Mouse (Mus musculus) forebrain, embryonic 11.5 days (tissue): ENCODE measurements at regions not wholly inside any gene's neighbourhood (a gene's known extent, or its start where the extent isn't known, plus 50 kb on each side); places are given as distances from the start of the nearest gene placed in this dataset.

Experiments used
- ATAC-seq: fragments of 200-750 bp; cut with Nextera tagmentation; replicated peaks from 2 replicates; pipeline ENCODE4 v1.8.0; 2017; ENCODE audit warnings: moderate TSS enrichment; ENCODE audit not compliant: low FRiP score
- DNase-seq: peaks from one replicate; pipeline ENCODE4 v3.0.0-alpha.2; 2017; ENCODE audit warnings: low spot score
- H3K27ac ChIP-seq: fragments of 300-500 bp; sonication (generic); 2 replicates; pipeline ENCODE4 v1.5.1; 2014; ENCODE audit warnings: low read depth, low read length
- H3K27me3 ChIP-seq: fragments of 300-500 bp; sonication (generic); 2 replicates; pipeline ENCODE4 v1.6.1; 2014; ENCODE audit warnings: mild to moderate bottlenecking, low read length, mixed read lengths; ENCODE audit not compliant: control insufficient read depth, insufficient read depth
- H3K36me3 ChIP-seq: fragments of 300-500 bp; sonication (generic); 2 replicates; pipeline ENCODE4 v1.6.1; 2014; ENCODE audit warnings: mild to moderate bottlenecking, low read length, moderate library complexity, mixed read lengths; ENCODE audit not compliant: control insufficient read depth, insufficient read depth
- H3K4me1 ChIP-seq: fragments of 300-500 bp; sonication (generic); replicated peaks from 2 replicates; pipeline ENCODE4 v1.6.1; 2014; ENCODE audit warnings: low read length, mixed read lengths; ENCODE audit not compliant: control insufficient read depth, insufficient read depth
- H3K4me2 ChIP-seq: fragments of 300-500 bp; sonication (generic); 2 replicates; pipeline ENCODE4 v1.6.1; 2014; ENCODE audit warnings: low read depth, mild to moderate bottlenecking, low read length, moderate library complexity, mixed read lengths; ENCODE audit not compliant: severe bottlenecking
- H3K4me3 ChIP-seq: fragments of 300-500 bp; sonication (generic); 2 replicates; pipeline ENCODE4 v1.5.1; 2014; ENCODE audit warnings: low read depth, low read length
- H3K9ac ChIP-seq: fragments of 300-500 bp; sonication (generic); 2 replicates; pipeline ENCODE4 v1.6.1; 2014; ENCODE audit warnings: low read length
- H3K9me3 ChIP-seq: fragments of 300-500 bp; sonication (generic); 2 replicates; pipeline ENCODE4 v1.6.1; 2016; ENCODE audit warnings: low read length, mixed read lengths; ENCODE audit not compliant: control insufficient read depth
- WGBS: fragments of 180-500 bp; shearing (Covaris S2); extraction: QIAGEN DNeasy Blood & Tissue Kit; methylation state at CpG from one replicate; pipeline ENCODE4 v1.1.7; 2014; 5-methylcytosine and 5-hydroxymethylcytosine counted together

DNA sequence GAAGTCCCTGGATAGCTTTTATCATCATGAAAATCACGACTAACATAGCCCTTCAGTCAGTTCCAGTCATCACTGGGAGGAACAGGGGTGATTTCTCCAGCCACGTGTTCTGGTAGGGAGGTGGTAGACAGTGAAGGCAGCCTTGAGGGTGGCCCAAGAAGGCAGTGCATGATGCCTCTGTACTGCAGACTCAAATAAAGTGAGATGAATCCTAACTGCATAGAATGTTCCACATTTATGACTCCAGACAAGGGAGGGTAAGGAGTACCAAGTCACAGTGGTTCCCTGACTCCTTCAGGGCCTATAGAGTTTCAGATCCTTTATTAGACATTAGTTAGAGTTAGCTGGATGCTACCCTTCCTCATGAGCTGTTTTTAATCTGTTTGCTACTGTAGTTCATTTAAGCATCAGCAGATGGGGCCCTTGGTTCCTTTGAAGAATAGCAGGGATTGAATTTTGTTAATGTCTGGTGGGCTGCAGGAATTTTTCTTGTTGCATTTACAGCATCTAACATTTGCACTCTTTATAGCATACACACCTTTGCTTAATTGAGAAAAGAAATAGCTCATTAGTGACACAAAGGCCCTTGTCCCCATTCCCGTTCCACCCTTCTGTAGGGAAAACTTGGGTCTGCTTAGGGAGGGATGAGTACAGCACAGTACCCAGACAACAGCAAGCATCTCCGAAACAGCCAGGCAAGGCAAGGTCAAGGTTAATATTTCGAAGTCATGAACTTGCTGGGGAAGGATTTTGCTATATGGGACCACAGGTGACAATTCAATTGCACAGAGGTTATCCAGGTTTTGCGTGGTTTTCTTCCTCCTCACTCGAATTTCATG is 359.0 kb upstream of the Pkn2 start:
- no peaks in the 10 kb centered on the region for H3K27me3 ChIP-seq
- H3K4me1 ChIP-seq: no peaks in the 10 kb centered on the region
- H3K4me3 ChIP-seq: no peak overlapping the region
- no peak overlapping the region for H3K9ac ChIP-seq
- WGBS: 75% methylated on average over 7 of the region's 7 CpGs
- no peak overlapping the region for H3K27ac ChIP-seq
- H3K9me3 ChIP-seq: no peaks in the 10 kb centered on the region
- H3K36me3 ChIP-seq: no peaks in the 10 kb centered on the region
- no peak overlapping the region for H3K4me2 ChIP-seq
- no peak for DNase-seq
- ATAC-seq: peak; percentile 27; the same call in 1 of the 2 replicates

GRCm38 (mm10) chr3:143238546-143238945 is 356.7 kb upstream of the Pkn2 start:
- 88% methylated on average over 6 of the region's 6 CpGs for WGBS

GRCm38 (mm10) chr3:143223999-143224729 is 342.4 kb upstream of the Pkn2 start:
- Histone ChIP-seq H3K27me3 (no peaks in the 10 kb centered on the region), H3K4me2 (no peak overlapping the region), H3K4me3 (no peak overlapping the region), H3K27ac (no peak overlapping the region), H3K9ac (no peak overlapping the region), H3K4me1 (no peaks in the 10 kb centered on the region), H3K9me3 (no peaks in the 10 kb centered on the region), H3K36me3 (no peaks in the 10 kb centered on the region)
- 90% methylated on average over 6 of the region's 6 CpGs for WGBS
- DNase-seq (no peak), ATAC-seq (no peak)

More at GRCm38 (mm10) chr3:143238546-143238945, 356.7 kb upstream of the Pkn2 start:
- H3K4me1 ChIP-seq: no peaks in the 10 kb centered on the region
- ATAC-seq (no peak), DNase-seq (no peak)
- H3K9me3 ChIP-seq: no peaks in the 10 kb centered on the region
- no peak overlapping the region for H3K4me2 ChIP-seq
- no peak overlapping the region for H3K9ac ChIP-seq
- no peaks in the 10 kb centered on the region for H3K27me3 ChIP-seq
- no peak overlapping the region for H3K4me3 ChIP-seq
- no peaks in the 10 kb centered on the region for H3K36me3 ChIP-seq
- H3K27ac ChIP-seq: no peak overlapping the region

DNA sequence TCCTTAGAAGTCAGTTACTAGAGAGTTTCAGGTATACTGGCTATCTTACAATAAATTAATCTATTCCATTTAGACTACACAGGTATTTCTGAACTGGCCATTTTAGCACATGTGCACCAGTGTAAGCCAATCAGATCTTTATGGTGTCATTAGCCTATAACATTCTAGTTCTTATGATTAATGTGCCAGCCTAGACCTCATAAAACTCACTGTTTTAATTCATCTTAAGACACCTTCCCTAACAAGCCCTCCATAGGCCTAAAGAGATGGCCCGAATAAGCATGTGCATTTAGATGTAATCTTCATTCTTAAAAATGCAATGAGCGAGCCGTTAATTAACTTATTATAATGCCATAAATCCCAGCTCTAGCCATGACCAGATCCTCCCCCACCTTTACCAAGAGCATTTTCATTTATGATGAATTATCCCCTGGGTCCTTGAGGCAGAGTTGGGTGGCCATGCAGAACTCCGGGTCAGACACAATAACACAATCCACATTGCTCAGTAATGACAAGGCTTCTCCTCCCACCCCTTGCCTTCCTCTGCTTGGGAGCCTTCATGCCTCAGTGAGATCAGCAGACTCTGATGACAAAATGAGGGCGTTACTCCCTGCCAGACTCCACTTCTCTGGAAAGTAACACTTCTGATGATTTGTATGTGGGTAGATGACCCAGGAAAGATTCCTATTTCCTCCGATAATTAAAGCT is 311.6 kb upstream of the Pkn2 start:
- Histone ChIP-seq H3K9me3 (no peaks in the 10 kb centered on the region), H3K36me3 (no peaks in the 10 kb centered on the region), H3K4me2 (no peak overlapping the region), H3K9ac (no peak overlapping the region), H3K4me1 (no peaks in the 10 kb centered on the region), H3K4me3 (no peak overlapping the region), H3K27ac (no peak overlapping the region), H3K27me3 (no peaks in the 10 kb centered on the region)
- ATAC-seq: no peak
- 82% methylated on average over 6 of the region's 6 CpGs for WGBS
- DNase-seq: no peak

DNA sequence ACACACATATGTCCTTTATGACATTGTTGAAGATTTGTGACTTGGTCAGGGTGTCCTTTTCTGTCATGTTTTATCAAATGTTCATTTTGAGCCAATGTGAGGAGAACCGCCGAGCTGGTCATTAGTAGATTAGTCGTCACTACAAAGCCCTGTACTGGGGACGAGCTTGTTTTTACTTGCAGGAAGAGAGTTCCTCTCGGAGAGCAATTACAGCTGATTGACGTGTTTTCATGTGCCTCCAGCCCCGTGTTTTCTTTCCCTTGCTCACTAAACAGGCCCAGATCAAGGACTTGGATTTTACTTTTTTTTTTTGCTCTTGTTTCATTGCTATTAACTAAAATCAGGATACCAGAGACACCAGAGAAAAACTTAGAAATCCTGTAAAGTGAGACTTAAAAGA is 307.1 kb upstream of the Pkn2 start:
- H3K27ac ChIP-seq: no peak overlapping the region
- 53% methylated on average over 7 of the region's 7 CpGs for WGBS
- no peak overlapping the region for H3K9ac ChIP-seq
- H3K4me2 ChIP-seq: no peak overlapping the region
- DNase-seq (no peak), ATAC-seq (no peak)
- H3K36me3 ChIP-seq: no peaks in the 10 kb centered on the region
- no peaks in the 10 kb centered on the region for H3K27me3 ChIP-seq
- no peaks in the 10 kb centered on the region for H3K4me1 ChIP-seq
- H3K9me3 ChIP-seq: no peaks in the 10 kb centered on the region
- H3K4me3 ChIP-seq: no peak overlapping the region

- H3K36me3 ChIP-seq: no peaks in the 10 kb centered on the region
- no peak for DNase-seq
- no peaks in the 10 kb centered on the region for H3K4me1 ChIP-seq
- ATAC-seq: no peak
- H3K9ac ChIP-seq: no peak overlapping the region
- WGBS: 85% methylated on average over 4 of the region's 4 CpGs
- H3K4me3 ChIP-seq: no peak overlapping the region
- H3K9me3 ChIP-seq: no peaks in the 10 kb centered on the region
- H3K27ac ChIP-seq: no peak overlapping the region
- no peak overlapping the region for H3K4me2 ChIP-seq
- H3K27me3 ChIP-seq: no peaks in the 10 kb centered on the region
Measured at GRCm38 (mm10) chr3:143173971-143174370, 292.2 kb upstream of the Pkn2 start.

DNA sequence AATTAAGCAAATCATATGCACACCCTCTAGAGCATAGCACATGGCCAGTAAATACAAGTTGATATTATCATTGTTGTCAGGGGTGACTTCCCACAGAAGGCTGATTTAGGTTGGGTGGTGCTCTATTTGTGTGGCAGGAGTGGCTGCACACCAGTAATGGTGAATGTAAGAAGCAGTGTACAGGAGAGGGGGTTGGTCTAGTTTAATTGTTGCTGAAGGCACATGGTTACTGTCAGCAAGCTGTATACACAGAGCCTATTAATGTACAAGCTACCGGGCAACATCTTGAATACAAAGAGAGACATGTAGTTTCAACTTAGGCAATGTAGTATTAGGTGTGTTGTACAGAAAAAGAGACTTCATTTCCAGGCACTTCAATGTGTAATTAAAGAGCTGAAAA is 280.6 kb upstream of the Pkn2 start:
- no peak overlapping the region for H3K4me2 ChIP-seq
- DNase-seq (no peak), ATAC-seq (0 out of 2 replicates have a peak, but pooled peaks have one; percentile 39)
- no peaks in the 10 kb centered on the region for H3K36me3 ChIP-seq
- no peaks in the 10 kb centered on the region for H3K27me3 ChIP-seq
- no peak overlapping the region for H3K4me3 ChIP-seq
- H3K9ac ChIP-seq: no peak overlapping the region
- H3K4me1 ChIP-seq: 0 out of 2 replicates have a peak, but pooled peaks cover 1% of the 10 kb centered on the region
- 80% methylated on average over 1 of the region's 1 CpGs for WGBS
- no peak overlapping the region for H3K27ac ChIP-seq
- no peaks in the 10 kb centered on the region for H3K9me3 ChIP-seq

GRCm38 (mm10) chr3:143161993-143162392 is 280.2 kb upstream of the Pkn2 start:
- 82% methylated on average over 6 of the region's 6 CpGs for WGBS
- H3K4me1 ChIP-seq: 0 out of 2 replicates have a peak, but pooled peaks cover 1% of the 10 kb centered on the region
- H3K27me3 ChIP-seq: no peaks in the 10 kb centered on the region
- DNase-seq (no peak), ATAC-seq (no peak)
- H3K36me3 ChIP-seq: no peaks in the 10 kb centered on the region
- H3K9ac ChIP-seq: no peak overlapping the region
- H3K9me3 ChIP-seq: no peaks in the 10 kb centered on the region
- H3K4me3 ChIP-seq: no peak overlapping the region
- H3K4me2 ChIP-seq: no peak overlapping the region
- H3K27ac ChIP-seq: no peak overlapping the region
